Mouse (Mus musculus) right cerebral cortex, adult 2 months (tissue): ENCODE results near the gene Gm3594.
"Not testable (repeated sequence)": the region's sequence is repeated elsewhere in the genome, so short reads cannot be mapped to it uniquely, and the experiment has no call there.

Source experiments
- DNase-seq, 2 experiments: peaks; one replicate each; pipeline ENCODE4 v3.0.0; 2021 to 2022; ENCODE audit warnings: low spot score in 2 of 2

Gene Gm3594

GRCm38 (mm10) chr14:6444511-6444910 lies at the start of gene Gm3594:
TSS of gene Gm3594 (minus strand) at chr14:6444611.
- not testable (repeated sequence) for DNase-seq

- DNase-seq, result not testable (repeated sequence)
Measured at GRCm38 (mm10) chr14:6486331-6486730, 41.9 kb upstream of the Gm3594 start.

DNA sequence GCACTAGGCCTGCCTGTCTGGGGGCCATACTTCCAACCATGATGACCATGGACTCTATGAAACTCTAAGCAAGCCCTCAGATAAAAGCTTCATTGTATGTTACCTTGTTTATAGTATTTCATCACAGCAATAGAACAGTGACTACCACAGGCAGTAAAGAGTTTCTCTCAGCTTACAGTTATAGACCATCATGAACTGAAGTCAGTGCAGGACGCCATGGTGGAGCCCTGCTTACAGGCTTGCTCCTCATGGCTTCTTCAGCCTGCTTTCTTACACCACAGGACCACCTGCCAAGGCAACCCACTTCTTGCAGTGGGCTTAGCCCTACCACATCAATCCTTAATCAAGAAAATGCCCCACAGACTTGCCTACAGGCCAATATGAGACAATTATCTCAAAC lies 41.1 kb upstream of the Gm3594 start:
- DNase-seq, result not testable (repeated sequence)

DNA sequence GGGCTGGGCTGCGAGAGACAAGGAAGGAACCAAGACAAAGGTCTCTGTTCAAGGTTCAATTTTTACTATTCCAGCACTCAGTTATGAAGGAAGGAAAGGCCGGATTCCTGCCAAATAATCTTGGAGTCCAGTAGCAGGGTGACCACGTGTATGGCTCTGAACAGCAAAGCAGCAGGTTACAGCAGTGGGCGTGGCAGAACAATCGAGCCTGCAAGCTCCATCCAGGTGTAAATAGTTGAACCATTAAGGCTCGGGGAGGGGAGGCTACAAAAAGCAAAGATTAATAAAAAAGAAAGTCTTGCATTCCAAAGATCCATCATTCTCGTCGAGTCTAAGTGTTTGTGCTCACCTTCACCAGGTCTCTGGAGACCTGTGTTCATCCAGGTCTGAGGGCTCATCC lies 37.7 kb upstream of the Gm3594 start:
- DNase-seq, result not testable (repeated sequence)

DNA sequence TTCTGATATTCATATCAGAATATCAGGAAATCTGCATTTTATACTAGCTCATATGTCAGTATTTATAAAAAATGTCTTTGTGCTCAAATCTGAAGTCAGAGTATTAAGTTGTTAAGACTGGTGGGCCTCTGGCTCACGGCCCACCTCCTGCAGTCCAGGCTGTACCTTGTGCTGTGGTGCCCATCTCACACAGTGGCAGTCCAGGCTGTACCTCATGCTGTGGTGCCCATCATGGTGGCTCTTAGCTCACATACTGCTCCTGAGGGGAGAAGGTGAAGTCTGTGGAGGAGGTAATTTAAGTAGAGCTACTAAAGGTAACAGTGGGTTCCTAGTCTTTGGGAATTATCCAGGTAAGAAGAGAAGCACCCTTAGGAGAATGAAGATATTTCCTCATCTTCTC lies 27.4 kb upstream of the Gm3594 start:
- not testable (repeated sequence) for DNase-seq

GRCm38 (mm10) chr14:6440774-6441173 lies 3.6 kb downstream of the Gm3594 start:
- DNase-seq, result not testable (repeated sequence)

GRCm38 (mm10) chr14:6440206-6440605 lies 4.2 kb downstream of the Gm3594 start:
- DNase-seq, result peak in 1 of 2 experiments; percentile 1

GRCm38 (mm10) chr14:6426766-6427165 lies 17.6 kb downstream of the Gm3594 start:
- peak; percentile 5 to 18 for DNase-seq

GRCm38 (mm10) chr14:6426353-6426752 lies 18.1 kb downstream of the Gm3594 start:
- DNase-seq, result peak in 1 of 2 experiments; percentile 1

DNA sequence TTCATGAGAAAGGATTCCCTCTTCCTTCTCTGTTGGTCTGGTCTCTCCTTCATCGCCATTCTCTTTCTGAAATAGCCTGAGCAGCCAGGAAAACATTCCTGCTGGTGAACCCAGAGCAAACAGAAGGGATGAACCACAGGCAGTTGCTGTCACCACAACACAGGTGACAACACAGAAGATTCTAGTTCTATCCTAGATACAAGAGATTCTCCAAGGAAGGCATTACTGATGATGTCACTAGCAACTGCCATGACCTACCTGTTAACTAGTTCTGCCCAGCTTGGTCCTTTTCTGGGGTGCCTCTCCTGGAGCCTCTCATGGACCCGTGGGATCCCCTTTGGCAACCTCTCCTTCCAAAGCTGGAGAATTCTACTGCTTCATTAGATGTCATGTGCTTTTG lies 32.0 kb downstream of the Gm3594 start, which contains the start of gene Gm3591:
TSS of gene Gm3591 (minus strand) at position 101 of the 400 bp plus-strand sequence.
- DNase-seq, result not testable (repeated sequence)

DNA sequence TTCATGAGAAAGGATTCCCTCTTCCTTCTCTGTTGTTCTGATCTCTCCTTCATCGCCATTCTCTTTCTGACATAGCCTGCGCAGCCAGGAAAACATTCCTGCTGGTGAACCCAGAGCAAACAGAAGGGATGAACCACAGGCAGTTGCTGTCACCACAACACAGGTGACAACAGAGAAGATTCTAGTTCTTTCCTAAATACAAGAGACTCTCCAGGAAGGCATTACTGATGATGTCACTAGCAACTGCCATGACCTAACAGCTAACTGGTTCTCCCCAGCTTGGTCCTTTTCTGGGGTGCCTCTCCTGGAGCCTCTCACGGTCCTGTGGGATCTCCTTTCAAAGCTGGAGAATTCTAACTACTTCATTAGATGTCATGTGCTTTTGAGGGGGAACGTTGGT lies 54.2 kb downstream of the Gm3594 start, which contains the start of gene Gm16440:
TSS of gene Gm16440 (minus strand) at position 101 of the 400 bp plus-strand sequence.
- DNase-seq, result not testable (repeated sequence)
